Comparison of ENCODE assay signal across 17 mouse cellular contexts in the genomic region with DNA sequence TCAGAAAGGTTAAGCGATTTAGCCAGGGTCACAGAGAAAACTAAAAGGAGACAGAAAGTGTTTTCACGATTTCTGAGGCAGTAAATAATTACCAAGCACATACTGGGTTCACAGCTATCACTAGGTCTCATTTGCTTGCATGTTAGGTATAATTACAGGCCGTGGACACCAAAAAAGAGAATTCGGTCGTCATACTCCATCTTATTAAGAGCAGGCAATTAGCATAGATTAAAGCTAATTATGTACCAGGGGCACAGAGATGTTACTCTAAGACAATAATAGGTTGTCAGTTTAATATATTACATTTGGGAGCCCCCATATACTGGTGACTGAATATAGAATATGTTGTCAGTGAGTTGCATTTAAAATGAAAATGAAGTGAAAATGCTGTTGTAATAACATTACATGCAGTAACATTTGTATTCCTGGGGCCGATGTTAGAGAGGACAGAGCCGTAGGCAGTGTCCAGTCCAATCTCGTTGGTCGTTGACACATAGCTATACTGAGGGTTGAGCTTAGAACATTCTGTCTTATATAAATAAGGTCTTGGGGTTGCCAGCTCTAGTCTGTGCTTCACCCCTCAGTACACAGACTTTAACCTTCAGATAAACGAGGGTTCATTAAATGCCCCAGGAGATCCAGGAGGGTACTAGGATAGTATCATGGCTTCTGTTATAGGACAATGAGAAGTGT.
DNase-seq lines count a peak whose midpoint lies in the region; ATAC-seq and TF ChIP-seq lines count a peak whose summit lies in the region.
"Had no signal": no experiment of that assay in that cellular context is flagged by ENCODE, and none has a peak within 500 bp of the region (broad histone marks: within the 10 kb centered on the region; RNA-seq: fewer than 3 reads in every experiment).

No protein-coding gene starts in this region.

- no peaks in the 10 kb centered on the region for H3K4me1 ChIP-seq in hindbrain, embryonic 12.5 days
- H3K4me1 ChIP-seq in hindbrain, postnatal 0 days (ENCODE audit: insufficient read depth, low read length): no peaks in the 10 kb centered on the region
- H3K4me1 ChIP-seq in forebrain, embryonic 14.5 days (ENCODE audit: control insufficient read depth, insufficient read depth, low read length): peaks cover 8% of the 10 kb centered on the region; the same call in 1 of the 2 replicates
- H3K4me1 ChIP-seq in neural tube, embryonic 13.5 days (replicated peaks): peaks cover 16% of the 10 kb centered on the region
- H3K4me1 ChIP-seq: embryonic facial prominence, embryonic 10.5 days; heart, embryonic 10.5 days; hindbrain, embryonic 13.5 days; intestine, embryonic 15.5 days had no signal

- no peak for DNase-seq in hindbrain, postnatal 0 days (ENCODE audit: low spot score)
- DNase-seq in brain, embryonic 14.5 days (ENCODE audit: low read depth): peak; percentile 67
- peak; percentile 58 for DNase-seq in forebrain, embryonic 14.5 days (ENCODE audit: low spot score)
- DNase-seq in testis, postnatal 10 days (ENCODE audit: low spot score): no peak
- no peak for DNase-seq in kidney, postnatal 10 days
- DNase-seq: cerebellum, adult 18-20 months; cerebellum, adult 9-11 months; gastrocnemius, postnatal 36 days; heart, adult 11 months; heart, postnatal 10 days; heart, postnatal 4 days had no signal

- TF ChIP-seq CTCF in hindbrain, postnatal 0 days (IDR thresholded peaks at IDR 0.05; ENCODE audit: low read depth): no peak
- no peak for TF ChIP-seq CTCF in brain, embryonic 14.5 days (IDR thresholded peaks at IDR 0.05; ENCODE audit: borderline replicate concordance, extremely low read depth, insufficient read depth, insufficient read length)

- H3K4me2 ChIP-seq in hindbrain, embryonic 12.5 days (replicated peaks): no peak overlapping the region
- H3K4me2 ChIP-seq in hindbrain, postnatal 0 days (ENCODE audit: low read depth, low read length): no peak overlapping the region
- H3K4me2 ChIP-seq in forebrain, embryonic 14.5 days (ENCODE audit: low read length): no peak overlapping the region
- H3K4me2 ChIP-seq in neural tube, embryonic 13.5 days: no peak overlapping the region
- H3K4me2 ChIP-seq: hindbrain, embryonic 13.5 days; intestine, embryonic 15.5 days had no signal

- H3K36me3 ChIP-seq in hindbrain, embryonic 12.5 days: no peaks in the 10 kb centered on the region
- H3K36me3 ChIP-seq in hindbrain, postnatal 0 days (ENCODE audit: insufficient read depth, low read length): no peaks in the 10 kb centered on the region
- no peaks in the 10 kb centered on the region for H3K36me3 ChIP-seq in forebrain, embryonic 14.5 days (ENCODE audit: control insufficient read depth, insufficient read depth, low read length)
- no peaks in the 10 kb centered on the region for H3K36me3 ChIP-seq in neural tube, embryonic 13.5 days
- H3K36me3 ChIP-seq: embryonic facial prominence, embryonic 10.5 days; heart, embryonic 10.5 days; hindbrain, embryonic 13.5 days; intestine, embryonic 15.5 days had no signal

- no peak overlapping the region for H3K4me3 ChIP-seq in hindbrain, embryonic 12.5 days
- no peak overlapping the region for H3K4me3 ChIP-seq in hindbrain, postnatal 0 days (ENCODE audit: low read length)
- H3K4me3 ChIP-seq in forebrain, embryonic 14.5 days (ENCODE audit: low read depth, low read length): no peak overlapping the region
- no peak overlapping the region for H3K4me3 ChIP-seq in neural tube, embryonic 13.5 days
- H3K4me3 ChIP-seq: embryonic facial prominence, embryonic 10.5 days; heart, embryonic 10.5 days; hindbrain, embryonic 13.5 days; intestine, embryonic 15.5 days had no signal

- H3K9me3 ChIP-seq in hindbrain, embryonic 12.5 days (replicated peaks): no peaks in the 10 kb centered on the region
- H3K9me3 ChIP-seq in hindbrain, postnatal 0 days (ENCODE audit: low read length): no peaks in the 10 kb centered on the region
- no peaks in the 10 kb centered on the region for H3K9me3 ChIP-seq in forebrain, embryonic 14.5 days (replicated peaks; ENCODE audit: control insufficient read depth, low read length)
- H3K9me3 ChIP-seq in neural tube, embryonic 13.5 days: no peaks in the 10 kb centered on the region
- H3K9me3 ChIP-seq: embryonic facial prominence, embryonic 10.5 days; heart, embryonic 10.5 days; hindbrain, embryonic 13.5 days; intestine, embryonic 15.5 days had no signal

- no peak overlapping the region for H3K9ac ChIP-seq in hindbrain, embryonic 12.5 days
- no peak overlapping the region for H3K9ac ChIP-seq in hindbrain, postnatal 0 days (replicated peaks; ENCODE audit: low read length)
- H3K9ac ChIP-seq in forebrain, embryonic 14.5 days (ENCODE audit: low read length): no peak overlapping the region
- H3K9ac ChIP-seq in neural tube, embryonic 13.5 days: no peak overlapping the region
- H3K9ac ChIP-seq: hindbrain, embryonic 13.5 days; intestine, embryonic 15.5 days had no signal

- peak; percentile 74; the same call in 1 of the 2 replicates for ATAC-seq in hindbrain, embryonic 12.5 days (ENCODE audit: low FRiP score)
- no peak for ATAC-seq in hindbrain, postnatal 0 days
- peak; percentile 60 for ATAC-seq in forebrain, embryonic 14.5 days
- ATAC-seq in neural tube, embryonic 13.5 days (ENCODE audit: low read depth): peak; percentile 12; the same call in 1 of the 2 replicates
- ATAC-seq: intestine, embryonic 15.5 days had no signal

- H3K27ac ChIP-seq in hindbrain, embryonic 12.5 days: no peak overlapping the region
- no peak overlapping the region for H3K27ac ChIP-seq in hindbrain, postnatal 0 days
- no peak overlapping the region; the same call in 1 of the 2 replicates for H3K27ac ChIP-seq in forebrain, embryonic 14.5 days (ENCODE audit: low read depth, low read length)
- no peak overlapping the region for H3K27ac ChIP-seq in neural tube, embryonic 13.5 days (replicated peaks)
- H3K27ac ChIP-seq: embryonic facial prominence, embryonic 10.5 days; heart, embryonic 10.5 days; hindbrain, embryonic 13.5 days; intestine, embryonic 15.5 days had no signal

- WGBS in hindbrain, embryonic 12.5 days: 63% methylated on average over 10 of the region's 10 CpGs
- 64% methylated on average over 10 of the region's 10 CpGs for WGBS in hindbrain, postnatal 0 days
- 35% methylated on average over 10 of the region's 10 CpGs for WGBS in forebrain, embryonic 14.5 days
- 37% methylated on average over 10 of the region's 10 CpGs for WGBS in neural tube, embryonic 13.5 days

- TF ChIP-seq POLR2A in brain, embryonic 14.5 days (IDR thresholded peaks at IDR 0.05; ENCODE audit: borderline replicate concordance, extremely low read depth, insufficient read depth, insufficient read length, poor library complexity, severe bottlenecking): no peak

- H3K27me3 ChIP-seq in hindbrain, embryonic 12.5 days: no peaks in the 10 kb centered on the region
- H3K27me3 ChIP-seq in hindbrain, postnatal 0 days (ENCODE audit: insufficient read depth, low read length): no peaks in the 10 kb centered on the region
- no peaks in the 10 kb centered on the region for H3K27me3 ChIP-seq in forebrain, embryonic 14.5 days (replicated peaks; ENCODE audit: control insufficient read depth, insufficient read depth, low read length)
- H3K27me3 ChIP-seq in neural tube, embryonic 13.5 days: no peaks in the 10 kb centered on the region
- H3K27me3 ChIP-seq: hindbrain, embryonic 13.5 days; intestine, embryonic 15.5 days had no signal

Comparison
In these comparisons a context has a peak if more than half of its experiments do, and no peak if none do; other contexts are left out.
1. DNase-seq: peak in brain, embryonic 14.5 days (single experiment) and forebrain, embryonic 14.5 days (single experiment); none in hindbrain, postnatal 0 days (single experiment), testis, postnatal 10 days (single experiment) and kidney, postnatal 10 days (single experiment).